Mouse (Mus musculus): ENCODE measurements around the gene Sfi1. TPM values are rescaled to one million over a fixed set of nuclear protein-coding genes. Genes with fewer than 3 reads are reported as not detected.
"Not testable (repeated sequence)": the region's sequence is repeated elsewhere in the genome, so short reads cannot be mapped to it uniquely, and the experiment has no call there.

Sfi1 gene
- total and polyA plus RNA-seq, 3 experiments, result 11.3 to 17.4 (median 17.3) TPM

- H3K27me3 ChIP-seq (ENCODE audit: control insufficient read depth, insufficient read depth, low read length); H3K27ac ChIP-seq; H3K36me3 ChIP-seq (ENCODE audit: control insufficient read depth, insufficient read depth, low read length); H3K9ac ChIP-seq (ENCODE audit: low read depth, low read length); H3K4me1 ChIP-seq (ENCODE audit: control insufficient read depth, insufficient read depth, low read length); intact Hi-C loops (cut with DNase I); DNase-seq; H3K4me3 ChIP-seq; H3K79me2 ChIP-seq (replicated peaks; ENCODE audit: control insufficient read depth, insufficient read depth, low read length): not testable (repeated sequence)
- WGBS, result 37% methylated on average over 3 of the region's 3 CpGs
Measured at GRCm38 (mm10) chr11:3163661-3164060, 29.6 kb downstream of the Sfi1 start.

GRCm38 (mm10) chr11:3163122-3163521, 30.1 kb downstream of the Sfi1 start:
- H3K79me2 ChIP-seq (replicated peaks; ENCODE audit: control insufficient read depth, insufficient read depth, low read length); H3K27me3 ChIP-seq (ENCODE audit: control insufficient read depth, insufficient read depth, low read length); intact Hi-C loops (cut with DNase I); H3K9ac ChIP-seq (ENCODE audit: low read depth, low read length); H3K27ac ChIP-seq; H3K4me1 ChIP-seq (ENCODE audit: control insufficient read depth, insufficient read depth, low read length); H3K36me3 ChIP-seq (ENCODE audit: control insufficient read depth, insufficient read depth, low read length); H3K4me3 ChIP-seq: not testable (repeated sequence)
- peak in 1 of 2 experiments; percentile 28 for DNase-seq
- WGBS, result 75% methylated on average over 2 of the region's 2 CpGs

- peak; percentile 71 to 78 for DNase-seq
- H3K36me3 ChIP-seq (ENCODE audit: control insufficient read depth, insufficient read depth, low read length); H3K27ac ChIP-seq; H3K79me2 ChIP-seq (replicated peaks; ENCODE audit: control insufficient read depth, insufficient read depth, low read length); H3K4me3 ChIP-seq; H3K4me1 ChIP-seq (ENCODE audit: control insufficient read depth, insufficient read depth, low read length); intact Hi-C loops (cut with DNase I); H3K9ac ChIP-seq (ENCODE audit: low read depth, low read length); H3K27me3 ChIP-seq (ENCODE audit: control insufficient read depth, insufficient read depth, low read length): not testable (repeated sequence)
- WGBS, result 66% methylated on average over 5 of the region's 5 CpGs
Measured at GRCm38 (mm10) chr11:3162236-3162897, 30.9 kb downstream of the Sfi1 start.

GRCm38 (mm10) chr11:3161370-3161769, 31.9 kb downstream of the Sfi1 start:
- H3K9ac ChIP-seq (ENCODE audit: low read depth, low read length); H3K4me3 ChIP-seq; intact Hi-C loops (cut with DNase I); H3K79me2 ChIP-seq (replicated peaks; ENCODE audit: control insufficient read depth, insufficient read depth, low read length); H3K27me3 ChIP-seq (ENCODE audit: control insufficient read depth, insufficient read depth, low read length); H3K27ac ChIP-seq; H3K36me3 ChIP-seq (ENCODE audit: control insufficient read depth, insufficient read depth, low read length); H3K4me1 ChIP-seq (ENCODE audit: control insufficient read depth, insufficient read depth, low read length): not testable (repeated sequence)
- DNase-seq, result peak; percentile 62 to 70
- 34% methylated on average over 1 of the region's 2 CpGs for WGBS

GRCm38 (mm10) chr11:3158800-3159199, 34.5 kb downstream of the Sfi1 start:
- intact Hi-C loops (cut with DNase I); H3K4me3 ChIP-seq; H3K79me2 ChIP-seq (replicated peaks; ENCODE audit: control insufficient read depth, insufficient read depth, low read length); H3K9ac ChIP-seq (ENCODE audit: low read depth, low read length); H3K36me3 ChIP-seq (ENCODE audit: control insufficient read depth, insufficient read depth, low read length); H3K4me1 ChIP-seq (ENCODE audit: control insufficient read depth, insufficient read depth, low read length); H3K27ac ChIP-seq; DNase-seq; H3K27me3 ChIP-seq (ENCODE audit: control insufficient read depth, insufficient read depth, low read length): not testable (repeated sequence)
- 90% methylated on average over 4 of the region's 4 CpGs for WGBS

GRCm38 (mm10) chr11:3157996-3158395, 35.3 kb downstream of the Sfi1 start:
- DNase-seq; H3K4me1 ChIP-seq (ENCODE audit: control insufficient read depth, insufficient read depth, low read length); H3K9ac ChIP-seq (ENCODE audit: low read depth, low read length); H3K79me2 ChIP-seq (replicated peaks; ENCODE audit: control insufficient read depth, insufficient read depth, low read length); H3K4me3 ChIP-seq; H3K27me3 ChIP-seq (ENCODE audit: control insufficient read depth, insufficient read depth, low read length); H3K27ac ChIP-seq; H3K36me3 ChIP-seq (ENCODE audit: control insufficient read depth, insufficient read depth, low read length); intact Hi-C loops (cut with DNase I): not testable (repeated sequence)
- 95% methylated on average over 6 of the region's 6 CpGs for WGBS

GRCm38 (mm10) chr11:3156991-3157390, 36.3 kb downstream of the Sfi1 start:
- H3K27ac ChIP-seq; H3K36me3 ChIP-seq (ENCODE audit: control insufficient read depth, insufficient read depth, low read length); H3K79me2 ChIP-seq (replicated peaks; ENCODE audit: control insufficient read depth, insufficient read depth, low read length); H3K27me3 ChIP-seq (ENCODE audit: control insufficient read depth, insufficient read depth, low read length); DNase-seq; H3K4me1 ChIP-seq (ENCODE audit: control insufficient read depth, insufficient read depth, low read length); H3K4me3 ChIP-seq; H3K9ac ChIP-seq (ENCODE audit: low read depth, low read length); intact Hi-C loops (cut with DNase I): not testable (repeated sequence)
- 93% methylated on average over 2 of the region's 3 CpGs for WGBS

- H3K36me3 ChIP-seq (ENCODE audit: control insufficient read depth, insufficient read depth, low read length); H3K4me1 ChIP-seq (ENCODE audit: control insufficient read depth, insufficient read depth, low read length); H3K9ac ChIP-seq (ENCODE audit: low read depth, low read length); H3K4me3 ChIP-seq; intact Hi-C loops (cut with DNase I); H3K27ac ChIP-seq; H3K27me3 ChIP-seq (ENCODE audit: control insufficient read depth, insufficient read depth, low read length); H3K79me2 ChIP-seq (replicated peaks; ENCODE audit: control insufficient read depth, insufficient read depth, low read length): not testable (repeated sequence)
- 62% methylated on average over 1 of the region's 1 CpGs for WGBS
- peak; percentile 69 to 71 for DNase-seq
Measured at GRCm38 (mm10) chr11:3153666-3154397, 39.4 kb downstream of the Sfi1 start.

- H3K27ac ChIP-seq; H3K79me2 ChIP-seq (replicated peaks; ENCODE audit: control insufficient read depth, insufficient read depth, low read length); H3K4me3 ChIP-seq; H3K36me3 ChIP-seq (ENCODE audit: control insufficient read depth, insufficient read depth, low read length); intact Hi-C loops (cut with DNase I); H3K9ac ChIP-seq (ENCODE audit: low read depth, low read length); H3K27me3 ChIP-seq (ENCODE audit: control insufficient read depth, insufficient read depth, low read length); H3K4me1 ChIP-seq (ENCODE audit: control insufficient read depth, insufficient read depth, low read length): not testable (repeated sequence)
- 92% methylated on average over 4 of the region's 4 CpGs for WGBS
- DNase-seq, result peak in 1 of 2 experiments; percentile 52
Measured at GRCm38 (mm10) chr11:3151358-3151757, 41.9 kb downstream of the Sfi1 start.

- H3K27ac ChIP-seq; H3K79me2 ChIP-seq (replicated peaks; ENCODE audit: control insufficient read depth, insufficient read depth, low read length); DNase-seq; H3K4me1 ChIP-seq (ENCODE audit: control insufficient read depth, insufficient read depth, low read length); H3K9ac ChIP-seq (ENCODE audit: low read depth, low read length); H3K36me3 ChIP-seq (ENCODE audit: control insufficient read depth, insufficient read depth, low read length); H3K4me3 ChIP-seq; intact Hi-C loops (cut with DNase I); H3K27me3 ChIP-seq (ENCODE audit: control insufficient read depth, insufficient read depth, low read length): not testable (repeated sequence)
- 97% methylated on average over 12 of the region's 12 CpGs for WGBS
Measured at GRCm38 (mm10) chr11:3150677-3151003, 42.6 kb downstream of the Sfi1 start.

All from heart, adult 2 months (tissue).